7 mouse cellular contexts compared by ENCODE assay signal in the genomic region with DNA sequence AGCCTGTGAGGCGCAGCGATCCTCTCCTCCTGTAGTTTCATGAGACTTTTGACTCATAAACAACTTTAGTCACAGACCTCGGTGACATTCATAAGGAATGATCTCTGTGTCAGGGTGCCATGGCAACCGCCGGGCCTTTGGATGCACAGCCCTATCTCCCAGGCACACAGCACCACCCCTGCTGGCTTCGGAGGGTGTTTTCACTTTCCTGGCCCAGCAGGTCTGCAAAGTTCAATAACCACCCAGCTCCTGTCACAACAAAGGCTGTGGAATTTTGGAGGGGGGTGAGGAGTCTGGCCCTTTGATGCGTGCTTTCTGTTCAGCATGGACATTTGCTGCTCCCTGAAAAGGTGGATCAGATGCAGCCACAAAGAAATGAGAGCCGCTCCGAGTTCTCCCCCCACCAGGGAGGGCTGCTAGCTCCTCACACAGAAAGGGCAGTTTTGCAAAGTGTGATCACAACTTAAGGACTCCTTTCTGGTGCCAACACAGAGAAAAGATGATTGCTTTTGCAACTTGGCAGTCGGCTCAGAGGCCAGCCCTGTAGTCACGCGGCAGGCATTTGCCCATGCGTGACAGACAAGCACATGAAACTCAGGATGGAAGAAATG.
A peak's percentile ranks its signal among the peaks of the same experiment; 100 is the strongest.
DNase-seq lines count a peak whose midpoint lies in the region; ATAC-seq and TF ChIP-seq lines count a peak whose summit lies in the region.

No protein-coding gene starts in this region.

- no peaks in the 10 kb centered on the region for H3K9me3 ChIP-seq in forebrain, embryonic 16.5 days (ENCODE audit: control insufficient read depth, low read length)
- no peaks in the 10 kb centered on the region for H3K9me3 ChIP-seq in midbrain, embryonic 16.5 days (replicated peaks; ENCODE audit: control insufficient read depth, low read length, poor library complexity, severe bottlenecking)
- H3K9me3 ChIP-seq in stomach, postnatal 0 days (ENCODE audit: control insufficient read depth, low read length): no peaks in the 10 kb centered on the region

- no peaks in the 10 kb centered on the region for H3K36me3 ChIP-seq in forebrain, embryonic 16.5 days (ENCODE audit: control insufficient read depth, insufficient read depth)
- H3K36me3 ChIP-seq in midbrain, embryonic 16.5 days (ENCODE audit: control insufficient read depth, insufficient read depth, low read length): no peaks in the 10 kb centered on the region
- no peaks in the 10 kb centered on the region for H3K36me3 ChIP-seq in stomach, postnatal 0 days (ENCODE audit: control insufficient read depth, insufficient read depth, low read length)

- no peak for TF ChIP-seq EP300 in stomach, postnatal 0 days (optimal IDR thresholded peaks at IDR 0.05)

- WGBS in forebrain, embryonic 16.5 days: 4% methylated on average over 13 of the region's 13 CpGs
- WGBS in midbrain, embryonic 16.5 days: 3% methylated on average over 13 of the region's 13 CpGs
- WGBS in stomach, postnatal 0 days: 36% methylated on average over 13 of the region's 13 CpGs

- DNase-seq in Muller cell, postnatal 12 days (ENCODE audit: inconsistent ontology term): peak; percentile 84
- peak; percentile 31 for DNase-seq in adrenal gland, postnatal 14 days
- peak; percentile 56 to 73 for DNase-seq in kidney, postnatal 36 days
- no peak for DNase-seq in stomach, postnatal 0 days (ENCODE audit: low spot score)

- 0 out of 2 replicates have a peak overlapping the region, but pooled peaks have one; percentile 13 for H3K9ac ChIP-seq in forebrain, embryonic 16.5 days (replicated peaks; ENCODE audit: low read depth, low read length)
- 0 out of 2 replicates have a peak overlapping the region, but pooled peaks have one; percentile 20 for H3K9ac ChIP-seq in midbrain, embryonic 16.5 days (ENCODE audit: low read depth, low read length)
- H3K9ac ChIP-seq in stomach, postnatal 0 days (ENCODE audit: low read length): no peak overlapping the region

- H3K27me3 ChIP-seq in forebrain, embryonic 16.5 days (replicated peaks; ENCODE audit: control insufficient read depth, insufficient read depth, low read length): no peaks in the 10 kb centered on the region
- H3K27me3 ChIP-seq in midbrain, embryonic 16.5 days (ENCODE audit: control insufficient read depth, insufficient read depth, low read depth, low read length): no peaks in the 10 kb centered on the region
- no peaks in the 10 kb centered on the region for H3K27me3 ChIP-seq in stomach, postnatal 0 days (ENCODE audit: control insufficient read depth, insufficient read depth, low read length)

- peak overlapping the region; percentile 18; the same call in 1 of the 2 replicates for H3K4me3 ChIP-seq in forebrain, embryonic 16.5 days (replicated peaks; ENCODE audit: low read length)
- no peak overlapping the region for H3K4me3 ChIP-seq in midbrain, embryonic 16.5 days (ENCODE audit: low read depth, low read length)
- no peak overlapping the region for H3K4me3 ChIP-seq in stomach, postnatal 0 days (ENCODE audit: low read depth, low read length)

- H3K27ac ChIP-seq in forebrain, embryonic 16.5 days (ENCODE audit: low read length): no peak overlapping the region
- peak overlapping the region; percentile 55 for H3K27ac ChIP-seq in midbrain, embryonic 16.5 days (ENCODE audit: low read length)
- H3K27ac ChIP-seq in stomach, postnatal 0 days (replicated peaks): no peak overlapping the region

- peak; percentile 84 for ATAC-seq in forebrain, embryonic 16.5 days
- peak; percentile 96 for ATAC-seq in midbrain, embryonic 16.5 days
- no peak for ATAC-seq in megakaryocyte-erythroid progenitor cell, adult 5-6 weeks (replicated peaks; ENCODE audit: low FRiP score, low TSS enrichment, poor library complexity, severe bottlenecking)
- no peak for ATAC-seq in stomach, postnatal 0 days (ENCODE audit: low FRiP score, low TSS enrichment)

- H3K4me1 ChIP-seq in forebrain, embryonic 16.5 days (replicated peaks; ENCODE audit: control insufficient read depth, insufficient read depth, low read length): peaks cover 11% of the 10 kb centered on the region
- H3K4me1 ChIP-seq in midbrain, embryonic 16.5 days (ENCODE audit: control insufficient read depth, insufficient read depth, low read length): peaks cover 12% of the 10 kb centered on the region
- H3K4me1 ChIP-seq in stomach, postnatal 0 days (replicated peaks; ENCODE audit: control insufficient read depth, insufficient read depth): no peaks in the 10 kb centered on the region

- no peak for TF ChIP-seq CTCF in stomach, postnatal 0 days (IDR thresholded peaks at IDR 0.05; ENCODE audit: low read depth)

- peak overlapping the region; percentile 40 for H3K4me2 ChIP-seq in forebrain, embryonic 16.5 days (ENCODE audit: low read length)
- peak overlapping the region; percentile 37 for H3K4me2 ChIP-seq in midbrain, embryonic 16.5 days (ENCODE audit: low read length)
- H3K4me2 ChIP-seq in stomach, postnatal 0 days (replicated peaks; ENCODE audit: low read depth): no peak overlapping the region

Comparison
In these comparisons a context has a peak if more than half of its experiments do, and no peak if none do; other contexts are left out.
1. ATAC-seq: peak in forebrain, embryonic 16.5 days (single experiment) and midbrain, embryonic 16.5 days (single experiment); none in megakaryocyte-erythroid progenitor cell, adult 5-6 weeks (single experiment) and stomach, postnatal 0 days (single experiment).